Mouse (Mus musculus) G1E (cell line): ENCODE measurements at regions not wholly inside any gene's neighbourhood (a gene's known extent, or its start where the extent isn't known, plus 50 kb on each side); places are given as distances from the start of the nearest gene placed in this dataset.

ENCODE experiments used
- CTCF ChIP-seq: IDR thresholded peaks from 2 replicates; pipeline ENCODE4 v1.5.1; 2012; ENCODE audit warnings: low read depth, low read length, inconsistent platforms, mixed read lengths
- GATA1 ChIP-seq: IDR thresholded peaks from 2 replicates; pipeline ENCODE4 v1.6.1; 2012; ENCODE audit warnings: borderline replicate concordance, low read length, inconsistent platforms, mixed read lengths

- TF ChIP-seq GATA1 (no peak), CTCF (no peak)
Measured at GRCm38 (mm10) chr6:143595486-143595885, 428.5 kb downstream of the Etnk1 start.
